Mouse (Mus musculus) WW6 (cell line): ENCODE results near the gene Cwh43.

Experiments
- DNase-seq: peaks from one replicate; pipeline ENCODE4 v3.0.0-alpha.2; 2013; ENCODE audit warnings: low read depth, low spot score

The Cwh43 gene

DNA sequence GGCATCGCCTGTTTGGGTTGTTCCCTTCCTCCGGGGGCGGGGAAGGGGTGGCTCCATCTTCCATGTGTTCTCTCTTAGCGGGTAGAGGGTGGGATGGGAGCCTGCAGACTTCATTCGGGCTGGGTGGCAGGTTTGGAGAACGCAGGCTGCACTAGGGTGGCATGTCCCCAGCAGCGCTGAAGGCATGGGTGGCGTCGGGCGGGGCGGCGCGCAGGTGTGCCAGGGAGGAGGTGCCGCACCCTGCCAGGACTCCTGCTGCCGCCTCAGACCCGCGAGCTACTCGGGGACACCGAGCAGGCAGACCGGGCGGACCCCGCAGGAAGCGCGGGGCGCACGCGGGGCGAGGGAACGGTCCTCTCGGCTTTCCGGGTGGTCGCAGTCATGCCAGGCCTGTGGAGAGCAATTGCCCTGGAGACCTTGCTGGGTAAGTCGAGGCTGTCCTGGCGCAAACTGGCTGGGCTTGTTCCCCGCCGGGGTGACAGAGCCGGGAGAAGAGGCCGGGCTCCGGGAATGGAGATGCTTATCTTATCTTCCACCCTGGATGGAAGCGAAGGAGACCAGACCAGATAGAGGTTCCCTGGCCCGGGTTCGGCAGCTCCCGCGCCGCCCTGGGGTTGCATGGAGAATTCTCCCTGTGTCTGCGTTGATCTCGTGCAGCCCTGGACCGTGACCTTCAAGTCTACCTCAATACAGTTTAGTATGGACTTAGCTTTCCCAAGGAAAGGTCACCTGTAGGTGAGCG lies at the start of gene Cwh43:
TSS of gene Cwh43 (plus strand) at position 95 of the 742 bp plus-strand sequence.
- DNase-seq, result no peak

DNA sequence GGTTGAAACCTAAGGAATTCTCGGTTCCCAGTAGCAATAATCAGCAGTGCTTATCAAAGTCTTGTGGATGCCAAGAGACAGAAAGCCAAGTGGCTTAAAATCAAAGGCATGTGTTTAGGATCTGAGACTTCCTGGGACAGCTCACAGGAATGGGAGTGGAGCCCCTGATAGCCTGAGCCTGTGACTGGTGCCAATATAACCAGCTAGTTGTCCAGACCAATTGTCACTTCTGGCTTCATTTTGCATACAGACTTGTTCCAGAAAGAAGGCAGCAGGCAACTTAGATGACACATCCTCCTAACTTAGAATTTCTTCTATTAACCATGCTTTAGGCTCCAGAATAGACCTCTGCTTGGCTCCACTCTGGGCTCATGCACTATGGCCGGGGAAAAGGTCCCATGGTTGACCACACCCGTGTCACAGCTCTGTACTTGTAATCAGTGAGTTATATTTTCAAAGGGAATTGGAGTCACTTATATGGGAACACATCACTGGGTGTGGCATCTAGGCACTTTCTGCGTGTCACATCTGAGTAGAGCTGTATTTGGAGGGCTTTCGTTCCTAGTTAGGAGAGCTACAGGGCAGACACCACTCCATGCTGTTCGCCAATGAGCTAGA lies 46.6 kb upstream of the Cwh43 start:
- DNase-seq, result no peak

DNA sequence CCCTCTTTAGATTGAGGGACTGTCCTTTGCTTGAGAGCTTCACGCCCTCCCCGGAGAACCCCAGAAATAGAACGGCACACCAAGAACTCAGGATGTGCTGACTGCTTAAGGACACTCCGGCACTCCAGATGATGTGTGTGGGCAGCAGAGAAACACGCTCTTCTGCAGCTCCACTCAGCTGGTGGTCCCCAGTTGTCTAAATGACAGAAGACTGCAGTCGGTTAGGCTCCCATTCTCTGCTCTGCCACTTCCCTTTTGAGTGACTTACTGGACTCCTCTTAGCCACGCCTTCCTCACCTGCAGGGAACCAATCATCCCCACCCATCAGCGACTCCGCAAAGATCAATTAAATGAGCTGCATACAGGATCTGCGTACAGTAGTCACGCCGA lies 46.1 kb upstream of the Cwh43 start:
- DNase-seq, result no peak

DNA sequence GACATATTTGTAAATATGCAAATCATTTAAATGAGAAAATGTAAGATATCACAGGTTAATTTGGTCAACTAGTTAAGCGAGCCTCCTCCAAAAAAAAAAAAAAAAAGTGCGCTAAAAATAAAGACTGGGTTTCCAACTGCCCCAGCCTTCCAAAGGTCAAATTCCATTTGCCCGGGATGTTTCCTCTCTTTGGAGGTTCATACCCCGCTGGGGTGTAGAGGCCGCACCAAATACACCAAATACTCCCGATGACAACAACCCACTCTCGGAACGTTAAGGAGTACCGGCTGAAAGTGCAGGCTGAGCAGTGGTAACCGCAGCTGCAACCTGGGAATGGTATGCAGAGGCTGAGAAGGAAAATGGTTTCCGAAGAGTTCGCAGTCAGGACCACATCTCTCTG lies 45.6 kb upstream of the Cwh43 start:
- no peak for DNase-seq

DNA sequence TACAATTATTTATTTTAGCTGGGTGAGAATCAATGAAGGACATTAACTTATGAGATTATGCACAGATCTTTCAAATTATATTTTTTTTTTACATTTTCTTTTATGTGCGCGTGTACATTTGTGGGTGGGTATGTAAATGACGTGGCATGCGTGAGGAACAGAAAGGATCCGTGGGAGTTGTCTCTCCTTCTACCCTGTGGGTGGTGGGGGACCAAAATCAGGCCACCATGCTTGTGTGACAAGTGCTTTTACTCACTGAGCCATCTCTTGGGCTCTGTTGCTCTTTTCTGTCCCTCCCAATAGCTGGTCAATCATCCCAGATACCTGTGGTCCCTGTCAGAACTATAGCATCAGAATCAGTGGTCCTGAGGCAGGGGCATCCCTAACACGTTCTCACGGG lies 43.5 kb upstream of the Cwh43 start:
- DNase-seq, result no peak

DNA sequence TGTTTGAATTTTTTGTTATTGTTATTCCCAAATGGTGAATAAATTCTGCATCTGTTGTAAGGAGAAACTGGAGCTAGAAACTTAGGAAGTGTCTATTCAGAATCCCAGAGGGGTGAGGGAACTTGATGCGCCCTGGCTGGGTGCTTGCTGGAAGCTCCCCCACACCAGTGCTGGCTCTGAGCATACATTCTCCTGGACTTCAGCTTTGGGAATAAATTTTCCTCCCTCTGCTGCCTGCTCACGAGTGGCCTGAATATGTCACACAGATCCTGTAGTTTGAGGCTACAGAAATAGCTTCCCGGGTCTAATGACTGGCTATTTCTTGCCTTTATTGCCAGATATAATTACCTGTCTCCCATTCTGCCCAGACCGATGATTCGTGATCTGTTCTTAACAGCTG lies 43.1 kb upstream of the Cwh43 start:
- DNase-seq, result no peak

DNA sequence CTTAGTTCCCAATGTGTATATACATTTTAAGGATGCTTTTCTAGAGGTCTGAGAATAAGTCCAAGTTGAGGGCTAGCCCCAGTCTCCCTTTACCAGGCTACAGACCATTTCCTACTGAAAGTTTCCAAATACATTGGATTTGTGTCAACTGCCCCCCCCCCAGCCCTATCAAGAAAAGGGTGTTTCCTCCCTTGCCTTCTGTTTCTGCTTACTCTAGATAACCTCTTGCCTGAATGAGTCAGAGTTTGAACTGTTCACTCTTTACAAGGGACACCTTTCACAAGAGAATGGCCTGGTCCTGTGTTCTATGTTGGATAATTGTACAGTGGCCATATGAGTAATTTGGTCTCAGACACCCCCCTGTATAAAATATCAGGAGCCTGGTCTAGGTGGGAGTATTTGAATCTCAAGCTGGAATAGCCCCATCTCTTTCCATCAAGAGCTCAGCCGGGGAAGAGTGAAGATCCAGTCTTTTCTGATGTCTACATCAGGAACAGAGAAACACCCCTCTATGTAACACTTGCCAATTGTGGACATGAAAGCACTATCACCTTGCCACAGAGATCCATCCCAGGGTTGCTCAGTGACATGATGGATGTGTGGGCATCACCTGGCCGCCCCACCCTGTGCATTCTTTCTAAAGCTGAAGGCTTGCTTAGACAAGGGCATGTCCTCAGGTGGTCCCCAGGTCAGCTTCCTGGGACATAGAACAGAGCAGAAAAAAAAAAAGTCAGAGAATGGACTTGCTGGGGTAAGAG lies 41.6 kb upstream of the Cwh43 start:
- no peak for DNase-seq

DNA sequence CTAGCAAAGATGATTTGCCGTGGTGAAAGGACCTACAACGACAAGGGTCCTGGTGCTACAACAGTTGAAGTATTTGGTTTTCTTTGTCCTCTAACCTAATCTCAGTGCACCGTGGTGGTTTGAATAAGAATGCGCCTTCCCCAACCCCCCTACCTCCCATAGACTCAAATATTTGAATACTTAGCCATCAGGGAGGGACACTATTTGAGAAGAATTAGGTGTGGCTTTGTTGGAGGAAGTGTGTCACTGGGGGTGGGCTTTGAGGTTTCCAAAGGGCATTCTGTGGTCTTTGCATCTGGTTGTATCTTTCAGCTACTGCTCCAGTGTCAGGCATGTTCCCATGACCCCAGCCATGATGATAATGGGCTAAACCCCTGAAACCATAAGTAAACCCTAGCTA lies 38.0 kb upstream of the Cwh43 start:
- DNase-seq, result no peak

DNA sequence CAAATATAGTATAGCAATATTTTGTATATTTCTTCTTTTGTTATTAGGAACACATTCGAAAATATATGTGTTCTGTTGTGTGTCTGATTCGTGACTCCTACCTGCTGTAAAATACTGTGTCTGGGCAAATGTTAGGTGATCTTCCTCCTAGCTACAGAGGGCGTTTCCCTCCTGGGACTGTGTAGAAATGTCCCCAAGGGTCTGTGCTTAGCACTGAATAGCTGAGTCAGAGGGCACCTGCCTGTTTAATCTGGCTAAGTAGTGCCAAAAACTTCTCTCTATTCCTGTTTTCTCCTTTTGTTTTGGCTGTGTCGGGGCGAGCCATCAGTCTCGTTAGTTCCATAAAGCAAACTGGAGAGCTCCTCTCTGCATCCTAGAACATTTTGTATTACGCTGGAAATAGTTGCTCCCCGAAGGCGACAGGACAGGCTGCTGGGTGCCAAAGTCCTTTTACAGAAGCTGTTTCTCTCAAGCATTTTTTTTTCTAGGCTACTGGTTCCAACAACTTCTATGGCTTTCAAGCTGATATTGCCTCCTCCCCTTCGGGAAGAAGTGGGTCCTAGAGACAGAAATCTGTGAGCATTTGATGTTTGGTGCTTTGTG lies 36.9 kb upstream of the Cwh43 start:
- DNase-seq, result no peak

DNA sequence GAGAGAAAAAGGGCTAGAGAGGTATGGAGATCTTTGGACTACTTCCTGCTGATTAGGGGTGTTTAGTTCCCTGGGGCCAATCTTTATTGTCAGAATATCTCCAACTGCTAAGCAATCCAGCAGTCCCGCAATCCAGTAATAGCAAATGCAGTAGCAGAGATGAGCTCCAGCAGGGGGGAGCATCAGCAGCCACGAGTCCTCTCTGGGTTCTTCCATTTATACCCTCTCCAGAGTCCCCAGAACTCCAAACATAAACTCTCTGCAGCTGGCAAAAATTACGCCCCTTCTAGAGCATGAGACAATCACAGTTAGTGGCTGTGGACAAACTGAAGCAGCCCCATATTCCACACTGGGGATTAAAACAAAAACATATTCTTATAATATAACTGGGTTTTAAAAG lies 36.1 kb upstream of the Cwh43 start:
- DNase-seq, result no peak

DNA sequence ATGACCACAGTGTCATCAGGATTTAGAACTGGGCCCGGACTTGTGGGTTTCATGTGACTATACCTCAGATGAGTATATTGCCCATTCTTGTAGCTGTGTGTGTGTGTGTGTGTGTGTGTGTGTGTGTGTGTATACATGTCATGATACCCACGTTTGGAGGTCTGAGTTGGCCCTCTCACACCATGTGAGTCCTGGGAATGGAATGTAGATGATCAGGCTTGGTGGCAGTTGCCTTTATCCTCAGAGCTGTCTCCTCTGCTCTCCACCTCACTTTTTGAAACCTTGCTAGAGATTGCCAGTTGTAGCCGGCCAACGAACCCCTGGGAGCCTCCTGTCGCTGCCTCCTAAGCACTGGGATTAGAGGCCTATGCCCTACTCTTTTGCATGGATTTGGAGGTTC lies 33.3 kb upstream of the Cwh43 start:
- no peak for DNase-seq

DNA sequence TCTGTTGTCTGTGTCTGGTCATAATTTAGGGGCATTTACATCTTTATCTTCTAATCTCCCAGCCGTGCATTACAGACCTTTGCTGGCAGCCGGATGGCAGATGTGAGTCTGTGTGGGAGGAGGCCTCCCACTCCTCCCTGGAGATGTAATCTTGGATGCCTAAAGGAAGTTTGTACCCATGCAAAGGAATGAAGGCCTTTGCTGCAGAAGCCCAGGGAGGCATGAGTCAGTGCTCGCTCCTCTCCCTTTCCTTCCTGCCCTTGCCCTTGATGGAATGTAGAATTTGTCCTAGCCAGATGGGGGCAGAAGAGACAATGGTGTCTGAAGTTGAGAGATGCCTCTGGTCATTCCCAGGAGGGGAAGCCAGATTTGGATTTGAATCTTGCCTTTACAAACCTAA lies 32.7 kb upstream of the Cwh43 start:
- DNase-seq, result no peak

DNA sequence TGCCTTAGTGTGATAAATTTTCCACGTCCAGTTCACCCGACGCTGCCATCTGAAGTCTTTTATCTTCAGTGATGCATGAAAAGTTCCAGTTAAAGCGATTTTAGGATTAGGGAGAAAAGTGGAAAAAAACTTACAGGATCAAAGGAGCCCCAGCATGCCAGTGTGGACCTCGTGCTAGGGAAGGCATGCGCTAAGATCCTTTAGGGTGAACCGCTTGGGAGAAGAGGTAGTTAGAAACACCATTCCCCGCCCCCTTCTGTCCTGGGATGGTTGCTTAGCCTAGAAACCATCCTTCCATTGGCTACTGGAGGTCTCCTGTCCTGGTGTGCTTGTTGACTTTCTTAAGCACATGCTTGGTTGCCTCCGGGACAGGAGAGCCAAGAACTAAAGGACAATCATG lies 29.8 kb upstream of the Cwh43 start:
- no peak for DNase-seq

DNA sequence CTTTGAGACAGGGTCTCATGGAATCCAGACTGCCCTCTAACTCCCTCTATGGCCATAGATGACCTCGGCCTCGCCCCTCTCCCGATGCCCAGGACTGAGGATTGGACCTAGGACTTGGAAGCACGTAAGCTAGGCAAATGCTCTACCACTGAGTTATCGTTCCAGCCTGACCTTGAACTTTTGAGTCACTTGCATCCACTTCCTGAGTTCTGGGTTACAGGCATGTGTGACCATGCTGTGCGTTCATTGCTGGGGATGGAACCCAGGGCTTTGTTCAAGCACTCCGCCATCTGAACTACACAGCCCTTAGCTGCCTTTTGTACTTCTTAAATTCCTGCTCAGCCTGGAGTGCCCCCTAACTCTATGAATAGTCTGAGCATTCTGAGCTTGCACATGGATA lies 29.4 kb upstream of the Cwh43 start:
- no peak for DNase-seq

DNA sequence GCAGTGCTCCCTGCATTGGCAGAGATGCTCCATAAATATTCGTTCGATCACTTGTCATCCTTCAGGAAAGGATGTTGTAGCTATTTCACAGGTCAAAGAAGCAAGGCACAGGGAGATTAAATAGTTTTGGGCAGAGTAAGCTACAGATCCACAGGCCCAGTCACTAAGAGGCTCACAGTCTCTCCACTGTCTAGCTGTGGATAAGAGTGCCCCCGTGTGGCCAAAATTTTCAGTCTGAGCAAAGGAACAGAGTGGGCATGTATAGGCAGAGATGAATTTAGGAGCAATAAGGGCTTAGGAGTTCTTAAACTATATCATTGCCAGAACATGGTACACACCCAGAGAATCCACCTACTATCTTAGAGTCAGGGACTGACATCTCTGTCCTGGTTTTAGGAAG lies 26.0 kb upstream of the Cwh43 start:
- no peak for DNase-seq

DNA sequence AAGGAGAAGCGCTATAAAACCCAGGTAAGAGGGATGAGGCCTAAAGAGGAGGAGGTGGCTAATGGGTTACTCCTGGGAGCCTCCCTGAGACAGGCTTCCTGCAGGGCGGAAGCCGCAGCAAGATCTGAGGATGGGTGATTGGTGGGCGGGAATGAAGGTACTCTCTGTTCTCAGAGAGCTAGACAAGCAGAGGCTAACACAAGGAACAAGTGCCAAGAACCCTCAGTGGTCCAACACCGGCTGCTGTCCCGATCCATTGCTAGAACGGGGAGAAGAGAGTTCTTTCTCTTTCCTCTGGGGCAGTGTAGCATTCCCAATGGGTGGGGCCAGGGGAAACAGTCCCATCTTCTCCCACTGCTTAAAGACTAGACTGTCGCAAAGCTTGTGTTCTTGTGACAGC lies 25.0 kb upstream of the Cwh43 start:
- no peak for DNase-seq

DNA sequence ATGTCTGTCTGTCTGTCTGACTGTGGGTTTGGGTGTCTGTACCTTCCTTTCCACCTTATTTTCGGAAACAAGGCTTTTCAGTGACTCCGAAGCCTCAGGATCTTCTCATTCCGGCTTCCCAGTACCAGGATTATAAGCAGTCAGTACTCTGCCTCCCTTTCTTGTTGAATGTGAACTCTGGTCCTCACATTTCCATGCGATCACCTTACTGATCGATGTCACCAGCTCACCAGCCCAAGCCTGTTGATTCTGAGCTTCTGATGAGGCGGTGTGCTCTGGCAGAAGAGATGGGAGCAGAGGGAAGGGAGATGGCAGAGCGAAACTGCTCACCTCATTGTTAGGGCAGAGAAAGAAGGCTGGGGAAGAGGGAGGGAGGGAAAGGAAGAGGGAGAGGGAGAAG lies 24.4 kb upstream of the Cwh43 start:
- DNase-seq, result no peak

DNA sequence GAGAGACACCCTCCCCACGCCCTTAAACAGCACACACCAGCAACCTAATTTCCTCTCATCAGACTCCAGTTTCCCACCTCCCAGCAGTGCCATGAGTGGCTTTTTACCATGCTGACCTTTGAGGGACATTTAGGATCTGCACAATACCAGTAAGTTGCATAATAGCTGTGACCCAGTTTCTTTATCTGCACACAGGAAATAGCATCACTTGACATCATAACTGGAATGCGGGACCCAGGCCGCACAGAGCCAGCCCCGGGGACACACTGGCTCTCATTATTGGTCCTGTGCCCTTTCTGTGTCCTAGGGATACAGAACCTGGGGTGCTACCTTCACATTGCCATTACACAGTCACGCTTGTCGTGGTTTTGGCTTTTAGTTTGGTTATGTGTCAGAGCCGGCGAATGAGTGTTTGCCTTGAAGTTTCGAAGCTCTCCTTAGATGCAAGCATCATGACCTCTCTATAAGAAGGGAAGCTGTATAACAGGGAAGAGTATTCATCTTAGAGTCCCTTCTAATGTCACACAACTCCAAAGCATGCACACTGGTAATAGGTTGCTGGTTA lies 23.8 kb upstream of the Cwh43 start:
- no peak for DNase-seq

DNA sequence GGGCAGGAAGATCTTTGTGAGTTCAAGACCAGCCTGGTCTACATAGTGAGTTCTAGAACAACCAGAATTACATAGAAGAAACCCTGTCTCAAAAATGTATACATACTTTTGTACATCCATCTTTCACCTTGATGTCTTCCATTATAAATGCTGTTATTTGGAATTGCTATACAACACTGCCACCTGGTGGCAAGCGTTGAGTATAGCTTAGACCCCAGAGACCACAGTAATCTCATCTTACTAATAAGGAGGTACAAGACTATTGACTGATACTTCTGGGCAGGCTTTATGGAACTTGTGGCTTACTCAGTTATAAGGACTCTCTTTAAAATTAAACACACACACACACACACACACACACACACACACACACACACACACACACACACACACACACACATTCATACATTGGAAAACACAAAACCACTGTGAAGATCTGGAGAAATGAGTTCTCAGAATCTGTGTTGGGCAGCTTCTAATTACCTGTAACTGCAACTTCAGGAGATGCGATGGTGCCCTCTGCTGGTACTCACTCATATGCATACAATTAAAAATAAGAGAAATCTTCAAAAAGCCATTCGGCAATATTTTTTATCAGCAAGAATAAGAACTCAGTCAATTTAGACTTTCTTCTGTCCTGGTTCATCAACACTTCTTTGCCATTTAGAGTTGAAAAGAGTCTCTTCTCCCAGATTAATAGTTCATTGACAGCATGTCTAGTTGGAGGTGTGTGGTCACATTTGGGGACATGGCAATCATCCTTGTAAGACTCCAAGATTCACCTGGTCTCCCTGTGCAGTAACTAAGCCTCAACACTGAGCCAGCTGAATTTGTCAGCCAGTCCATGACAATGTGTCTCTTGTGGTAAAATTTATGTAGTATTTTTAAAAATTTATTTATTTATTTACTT lies 22.9 kb upstream of the Cwh43 start:
- no peak for DNase-seq

DNA sequence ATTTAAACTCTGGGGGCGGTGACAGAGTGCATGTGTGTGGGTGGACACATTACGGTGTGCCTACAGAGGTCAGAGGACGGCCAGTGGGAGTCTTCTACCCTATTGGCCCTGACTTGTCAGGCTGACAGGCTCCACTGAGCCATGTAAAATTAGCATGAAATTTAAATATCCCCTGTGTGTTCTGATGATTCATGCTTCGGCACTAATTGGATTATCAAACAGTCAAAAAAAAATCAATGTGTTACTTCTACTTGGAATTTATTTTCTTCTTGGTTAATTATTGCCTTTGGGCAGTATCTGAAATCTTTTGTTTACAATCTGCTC lies 22.3 kb upstream of the Cwh43 start:
- DNase-seq, result no peak

DNA sequence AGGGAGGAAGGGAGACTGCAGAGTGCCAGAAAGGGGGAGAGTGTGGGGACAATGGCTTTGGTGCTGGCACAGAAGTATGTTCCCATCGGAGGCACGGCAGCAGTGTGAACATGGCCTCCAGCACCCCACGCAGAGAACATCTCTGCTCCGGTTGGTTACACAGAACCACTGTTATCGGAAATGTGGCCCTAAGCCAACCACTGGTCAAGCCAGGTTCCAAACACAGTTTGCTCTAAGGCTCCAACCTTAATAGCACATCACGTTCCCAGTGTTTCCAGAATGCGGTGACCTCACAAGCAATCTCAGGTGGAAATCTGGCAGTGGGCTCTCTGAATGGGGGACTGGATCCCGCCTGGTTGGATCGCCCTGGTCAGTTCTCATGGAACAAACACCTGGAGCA lies 12.8 kb upstream of the Cwh43 start:
- no peak for DNase-seq
